Mouse (Mus musculus) liver, postnatal 0 days (tissue): ENCODE data around the gene Eme2.

Experiments
- CTCF ChIP-seq: sonication (generic); IDR thresholded peaks from 2 replicates; pipeline ENCODE4 v1.5.1; 2016; ENCODE audit warnings: antibody characterized with exemption, low read depth
- EP300 ChIP-seq: IDR thresholded peaks from 2 replicates; pipeline ENCODE4 v1.6.1; 2016; ENCODE audit warnings: antibody characterized with exemption, low read depth, mild to moderate bottlenecking

GRCm38 (mm10) chr17:24877336-24878116, 17.4 kb downstream of the Eme2 start:
- no peak for TF ChIP-seq CTCF
- no peak for TF ChIP-seq EP300
